Mouse (Mus musculus): Measurements from ENCODE around the gene Foxp1.

GRCm38 (mm10) chr6:98996822-98997221 lies 525.7 kb downstream of the Foxp1 start:
- no peak for TF ChIP-seq CTCF (IDR thresholded peaks at IDR 0.05)
- TF ChIP-seq EP300 (IDR thresholded peaks at IDR 0.05): no peak
